ENCODE assay signal across 10 mouse cellular contexts in the genomic region with DNA sequence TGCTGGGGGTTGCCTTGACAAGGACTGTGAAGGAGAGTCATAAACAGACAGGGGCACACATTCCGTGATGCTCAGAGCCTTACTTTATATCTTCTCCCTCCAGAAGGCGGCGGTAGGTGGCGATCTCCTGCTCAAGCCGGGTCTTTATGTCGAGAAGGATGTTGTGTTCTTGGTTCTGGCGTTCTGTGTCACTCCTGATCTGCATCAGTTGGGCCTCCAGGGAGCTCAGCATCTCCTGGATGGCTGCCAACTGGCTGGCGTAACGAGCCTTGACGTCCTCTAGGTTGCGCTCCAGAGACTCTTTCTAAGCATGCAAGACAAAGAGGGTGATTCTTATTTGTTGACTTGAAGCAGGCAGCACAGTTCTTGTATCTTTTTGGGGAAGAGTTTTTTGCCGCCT. TPM values are rescaled to one million over a fixed set of nuclear protein-coding genes. Genes with fewer than 3 reads are reported as not detected.
A peak's percentile ranks its signal among the peaks of the same experiment; 100 is the strongest.
DNase-seq lines count a peak whose midpoint lies in the region; ATAC-seq and TF ChIP-seq lines count a peak whose summit lies in the region.
"Had no signal": no experiment of that assay in that cellular context is flagged by ENCODE, and none has a peak within 500 bp of the region (broad histone marks: within the 10 kb centered on the region; RNA-seq: fewer than 3 reads in every experiment).

No protein-coding gene starts in this region.

- H3K4me2 ChIP-seq in kidney, embryonic 16.5 days (replicated peaks; ENCODE audit: low read depth, low read length), result no peak overlapping the region

- no peak overlapping the region for H3K9ac ChIP-seq in kidney, embryonic 16.5 days (replicated peaks; ENCODE audit: low read length)
- H3K9ac ChIP-seq in ES-E14 (ENCODE audit: insufficient read depth, low read depth, low read length, poor library complexity, severe bottlenecking), result no peak overlapping the region

- H3K27me3 ChIP-seq in kidney, adult 2 months (replicated peaks; ENCODE audit: control insufficient read depth, insufficient read depth, low read length), result no peaks in the 10 kb centered on the region
- H3K27me3 ChIP-seq in kidney, embryonic 16.5 days (ENCODE audit: insufficient read depth, low read length), result no peaks in the 10 kb centered on the region

- DNase-seq in kidney, adult 2 months, result peak; percentile 61
- peak; percentile 36 for DNase-seq in A20 (ENCODE audit: low read depth, low spot score)
- peak; percentile 50 for DNase-seq in ES-E14 (ENCODE audit: low read depth, low spot score)
- DNase-seq in kidney, adult 9 months, result peak; percentile 61
- no peak for DNase-seq in spleen, postnatal 36 days (ENCODE audit: low spot score in 2 of 2)
- no peak for DNase-seq in gastrocnemius, adult 18-20 months (ENCODE audit: low spot score)

- no peaks in the 10 kb centered on the region for H3K36me3 ChIP-seq in kidney, adult 2 months (ENCODE audit: control insufficient read depth, insufficient read depth, low read length)
- H3K36me3 ChIP-seq in kidney, embryonic 16.5 days (ENCODE audit: insufficient read depth, low read length), result no peaks in the 10 kb centered on the region
- no peaks in the 10 kb centered on the region for H3K36me3 ChIP-seq in ES-E14 (ENCODE audit: control insufficient read depth, insufficient read depth, low read length, poor library complexity, severe bottlenecking)

- H3K4me3 ChIP-seq in kidney, adult 2 months (ENCODE audit: insufficient read depth, low read depth, low read length), result no peak overlapping the region
- H3K4me3 ChIP-seq in kidney, embryonic 16.5 days (ENCODE audit: low read length), result no peak overlapping the region
- no peak overlapping the region for H3K4me3 ChIP-seq in ES-E14 (ENCODE audit: insufficient read depth in 1 of 2, low read depth in 1 of 2, low read length in 2 of 2, poor library complexity in 1 of 2, severe bottlenecking in 1 of 2)

- no peak overlapping the region for H3K27ac ChIP-seq in kidney, adult 2 months (ENCODE audit: insufficient read depth, low read depth, low read length)
- H3K27ac ChIP-seq in kidney, embryonic 16.5 days (ENCODE audit: low read length), result no peak overlapping the region
- no peak overlapping the region for H3K27ac ChIP-seq in ES-E14 (ENCODE audit: insufficient read depth, low read depth, low read length, poor library complexity, severe bottlenecking)

- H3K9me3 ChIP-seq in kidney, embryonic 16.5 days (ENCODE audit: low read length), result no peaks in the 10 kb centered on the region
- H3K9me3 ChIP-seq in ES-E14 (ENCODE audit: control insufficient read depth, insufficient read depth, low read depth, low read length), result no peaks in the 10 kb centered on the region

- in situ Hi-C loops in ES-E14 (cut with MboI; ENCODE audit: low sequenced_read_pairs in 2 of 2, unreplicated experiment in 2 of 2), result no loop called here

- no peak for ATAC-seq in kidney, embryonic 16.5 days (ENCODE audit: low FRiP score, low TSS enrichment)
- ATAC-seq in erythroid progenitor cell, adult 5-6 weeks (replicated peaks; ENCODE audit: low FRiP score, poor library complexity, severe bottlenecking), result no peak

- TF ChIP-seq CTCF in kidney, adult 2 months (conservative IDR thresholded peaks at IDR 0.05; ENCODE audit: insufficient read depth, insufficient read length, low read depth, low read length), result no peak; the same call in 1 of the 2 replicates

- TF ChIP-seq POLR2A in kidney, adult 2 months (IDR thresholded peaks at IDR 0.05; ENCODE audit: low read depth, low read length), result no peak

- no peaks in the 10 kb centered on the region for H3K4me1 ChIP-seq in kidney, adult 2 months (ENCODE audit: control insufficient read depth, insufficient read depth, low read length)
- no peaks in the 10 kb centered on the region for H3K4me1 ChIP-seq in kidney, embryonic 16.5 days (ENCODE audit: insufficient read depth, low read length)
- peaks cover 2 to 3% of the 10 kb centered on the region in 2 experiments; a peak in 2 of 4 replicates for H3K4me1 ChIP-seq in ES-E14 (ENCODE audit: control insufficient read depth in 2 of 2, insufficient read depth in 2 of 2, low read length in 2 of 2, poor library complexity in 1 of 2)

- WGBS in kidney, adult 2 months, result 48% methylated on average over 12 of the region's 12 CpGs
- WGBS in kidney, embryonic 16.5 days, result 56% methylated on average over 12 of the region's 12 CpGs

TF ChIP-seq in ES-E14, 5 proteins besides CTCF, POLR2A, EP300 and RAD21:
- TF ChIP-seq ZNF384 (IDR thresholded peaks at IDR 0.05; ENCODE audit: low read depth, low read length) (no peak), HCFC1 (IDR thresholded peaks at IDR 0.05; ENCODE audit: borderline replicate concordance, insufficient read depth, low read length) (no peak), CHD2 (IDR thresholded peaks at IDR 0.05; ENCODE audit: low read depth, low read length) (no peak), MAFK (IDR thresholded peaks at IDR 0.05; ENCODE audit: insufficient read depth, low read depth, low read length) (no peak), ZC3H11A (IDR thresholded peaks at IDR 0.05; ENCODE audit: borderline replicate concordance, low read depth, low read length) (no peak)

RNA-seq across cellular contexts. Expression of a gene that starts 7.3 kb away (rescaled TPM):
- 0.13 and 0.23 TPM in 2 replicates for polyA plus RNA-seq in kidney, adult 2 months (2012; rRNA removed)
- 1.5 and 1.8 TPM in 2 replicates for polyA plus RNA-seq in kidney, embryonic 16.5 days (2015; fragmentation: Nextera tagmentation; extraction: Ambion mirVana)
- total RNA-seq in ES-E14 (2012; rRNA removed), result 1.8 and 2.4 TPM in 2 replicates
- total RNA-seq in gastrocnemius, adult 18-20 months (2021), result under 1 TPM in 1 of 2 experiments, not detected in 1; 0.14 TPM
- not detected in 2 replicates for total RNA-seq in erythroid progenitor cell, adult 5-6 weeks (2015; ENCODE audit: low replicate concordance)
- total RNA-seq in erythroid progenitor cell, adult 5-6 weeks (2017; ENCODE audit: low replicate concordance), result not detected in 2 replicates
- total RNA-seq: layer of hippocampus, postnatal 25 days had no signal

RNA-seq across cellular contexts. Expression of a gene that starts 8.6 kb away (rescaled TPM):
- polyA plus RNA-seq in kidney, adult 2 months (2012; rRNA removed), result not detected in 2 replicates
- polyA plus RNA-seq in kidney, embryonic 16.5 days (2015; fragmentation: Nextera tagmentation; extraction: Ambion mirVana), result 0.09 TPM in 2 replicates
- 0.37 and 0.49 TPM in 2 replicates for total RNA-seq in ES-E14 (2012; rRNA removed)
- not detected for total RNA-seq in gastrocnemius, adult 18-20 months (2021)
- not detected in 2 replicates for total RNA-seq in erythroid progenitor cell, adult 5-6 weeks (2015; ENCODE audit: low replicate concordance)
- not detected in 2 replicates for total RNA-seq in erythroid progenitor cell, adult 5-6 weeks (2017; ENCODE audit: low replicate concordance)
- polyA plus RNA-seq: neural tube, embryonic 14.5 days had no signal

RNA-seq across cellular contexts. Expression of a gene that starts 41.5 kb away (rescaled TPM):
- 2.4 and 3.1 TPM in 2 replicates for polyA plus RNA-seq in kidney, adult 2 months (2012; rRNA removed)
- polyA plus RNA-seq in kidney, embryonic 16.5 days (2015; fragmentation: Nextera tagmentation; extraction: Ambion mirVana), result 18.4 and 20.7 TPM in 2 replicates
- 0.53 and 2.8 TPM in 2 replicates for total RNA-seq in ES-E14 (2012; rRNA removed)
- 1 to 10 TPM; 2.6 to 3.1 TPM for total RNA-seq in gastrocnemius, adult 18-20 months (2021)
- total RNA-seq in erythroid progenitor cell, adult 5-6 weeks (2015; ENCODE audit: low replicate concordance), result not detected in 2 replicates
- 5.9 TPM in 1 of 2 replicates, not detected in the other for total RNA-seq in erythroid progenitor cell, adult 5-6 weeks (2017; ENCODE audit: low replicate concordance)

RNA-seq across cellular contexts. Expression of a gene that starts 56.0 kb away (rescaled TPM):
- 0.05 TPM in 1 of 2 replicates, not detected in the other for polyA plus RNA-seq in kidney, adult 2 months (2012; rRNA removed)
- polyA plus RNA-seq in kidney, embryonic 16.5 days (2015; fragmentation: Nextera tagmentation; extraction: Ambion mirVana), result 0.12 and 0.35 TPM in 2 replicates
- total RNA-seq in ES-E14 (2012; rRNA removed), result 0.18 and 0.32 TPM in 2 replicates
- not detected for total RNA-seq in gastrocnemius, adult 18-20 months (2021)
- not detected in 2 replicates for total RNA-seq in erythroid progenitor cell, adult 5-6 weeks (2015; ENCODE audit: low replicate concordance)
- not detected in 2 replicates for total RNA-seq in erythroid progenitor cell, adult 5-6 weeks (2017; ENCODE audit: low replicate concordance)

Comparison
In these comparisons a context has a peak if more than half of its experiments do, and no peak if none do; other contexts are left out.
1. DNase-seq: peak in kidney, adult 2 months (single experiment), A20 (single experiment), ES-E14 (single experiment) and kidney, adult 9 months (single experiment); none in spleen, postnatal 36 days (0 of 2) and gastrocnemius, adult 18-20 months (single experiment).